Mouse (Mus musculus) G1E-ER4 (cell line): ENCODE measurements around the gene Rnf151. TPM values are rescaled to one million over a fixed set of nuclear protein-coding genes. Genes with fewer than 3 reads are reported as not detected.

Experiments
- GATA1 ChIP-seq: IDR thresholded peaks from one replicate; pipeline ENCODE4 v1.8.0; 2012; ENCODE audit warnings: low read length, inconsistent platforms
- polyA plus RNA-seq: library from polyadenylated mRNA; stranded (reverse); fragments of >175 nt; gene quantifications from 2 replicates; pipeline ENCODE4 v1.2.3, GENCODE M21; 2012

Rnf151 gene
- 0.14 and 0.36 TPM in 2 replicates for polyA plus RNA-seq

DNA sequence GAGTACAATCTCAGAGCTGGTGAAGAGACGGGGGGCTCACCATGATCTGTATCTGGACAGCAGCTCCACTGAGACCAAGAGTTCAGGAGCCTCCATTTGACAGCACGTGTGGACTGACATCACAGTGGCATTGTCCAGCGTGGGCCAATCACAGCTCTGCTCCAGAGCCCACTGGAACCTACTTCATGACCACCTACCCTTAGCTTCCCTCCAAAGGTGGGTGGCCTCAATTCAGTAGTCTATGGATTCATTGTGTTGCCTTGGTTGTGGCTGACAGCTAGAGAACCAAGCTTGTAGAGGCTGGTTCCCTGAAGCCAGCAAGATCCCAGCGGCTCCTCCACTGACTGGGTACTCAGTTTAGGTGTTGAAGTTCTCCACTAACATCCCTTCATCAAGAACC, at the start of gene Rnf151, which contains the start of gene Rps2:
Rnf151 (minus strand) TSS at position 121 of the 400 bp plus-strand sequence.
Rps2 (plus strand) TSS at position 174 of the 400 bp plus-strand sequence.
- TF ChIP-seq GATA1, result no peak

DNA sequence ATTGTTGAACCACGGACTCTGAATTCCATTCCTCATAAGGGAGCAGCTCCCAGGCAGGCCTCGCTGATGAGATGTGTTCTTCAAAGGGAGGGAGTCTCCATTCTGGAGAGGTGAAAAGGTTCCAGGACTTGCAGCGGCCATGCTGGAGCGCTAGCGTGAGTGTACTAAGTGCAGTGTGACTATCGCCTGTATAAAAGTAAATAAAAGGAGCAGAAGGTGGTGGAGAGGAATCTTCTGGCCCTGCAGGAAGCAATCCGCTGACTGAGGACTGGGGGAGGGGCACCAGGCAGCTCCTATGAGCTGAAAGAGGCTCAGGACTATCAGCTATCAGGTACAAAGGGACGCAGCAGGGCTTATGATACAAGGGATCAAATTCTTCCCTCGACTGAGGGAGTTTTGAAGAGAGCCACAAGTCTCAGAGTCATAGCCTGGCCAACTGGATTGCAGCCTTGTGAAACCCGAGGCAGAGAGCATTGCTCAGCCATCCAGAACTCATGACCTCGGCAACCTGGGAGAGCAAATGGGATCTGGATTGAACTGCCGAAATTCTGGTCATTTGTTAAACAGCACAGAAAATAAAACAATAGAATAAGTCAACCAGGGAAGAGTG, 48.5 kb upstream of the Rnf151 start:
- no peak for TF ChIP-seq GATA1

DNA sequence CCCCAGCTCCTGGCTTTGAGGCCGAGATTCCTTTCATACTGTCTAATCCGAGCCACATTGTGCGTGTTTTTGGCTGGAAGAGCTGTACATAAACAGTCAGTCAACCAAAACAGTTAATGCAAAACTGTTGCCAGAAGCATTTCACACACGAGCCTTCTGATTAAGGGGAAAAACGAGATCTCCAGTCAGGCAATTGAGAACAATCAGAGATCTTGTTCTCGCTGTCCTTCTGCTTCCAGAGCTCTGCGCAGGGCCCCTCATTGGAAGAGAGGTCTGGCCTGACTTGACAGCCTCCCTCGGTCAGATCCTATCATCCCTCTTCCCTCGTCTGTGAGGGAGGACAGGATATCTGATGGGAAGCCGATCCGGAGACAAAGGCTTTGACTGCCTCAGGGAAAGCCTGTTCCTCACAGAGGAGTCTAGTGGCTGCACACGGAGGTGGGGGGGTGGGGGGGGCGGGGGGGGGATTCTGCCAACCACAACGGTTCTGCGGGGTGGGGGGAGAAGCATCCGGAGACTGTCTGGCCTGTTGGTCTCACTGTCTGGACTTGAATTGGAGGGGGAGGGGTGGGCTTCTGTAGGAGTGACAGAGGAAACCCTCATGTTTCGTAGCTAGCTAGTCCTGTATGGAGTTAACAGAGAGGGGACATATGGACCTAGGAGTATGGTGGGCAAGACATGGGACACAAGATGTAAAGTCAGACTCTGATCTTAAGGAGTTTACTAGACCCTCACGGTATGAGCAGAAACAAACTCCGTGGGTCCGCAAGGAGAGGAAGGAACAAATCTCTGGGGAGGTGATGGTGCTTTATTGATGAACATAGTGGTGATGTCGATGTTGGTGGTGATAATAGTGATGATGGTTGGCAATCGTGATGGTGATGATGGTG, 47.4 kb upstream of the Rnf151 start:
- TF ChIP-seq GATA1, result no peak

DNA sequence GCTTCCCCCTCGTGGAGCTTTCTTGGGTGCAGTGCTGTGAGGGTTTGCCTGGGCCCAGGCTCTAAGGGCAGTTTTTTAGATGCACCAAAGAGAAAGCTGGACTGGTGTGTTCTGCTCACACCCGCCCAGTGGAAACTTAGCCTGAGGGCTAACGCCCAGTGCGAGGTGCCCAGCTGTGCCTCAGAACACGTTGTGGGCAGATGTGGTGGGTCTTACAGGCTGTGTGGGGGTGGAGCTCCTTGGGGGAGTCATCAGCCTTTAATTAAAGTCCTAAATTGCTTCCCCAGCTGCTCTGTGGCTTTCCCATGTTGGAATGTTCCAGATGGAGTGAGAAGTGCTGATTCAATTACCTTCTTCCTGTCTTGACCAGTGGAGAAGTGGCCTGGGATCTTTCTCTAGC, 43.3 kb upstream of the Rnf151 start:
- no peak for TF ChIP-seq GATA1

DNA sequence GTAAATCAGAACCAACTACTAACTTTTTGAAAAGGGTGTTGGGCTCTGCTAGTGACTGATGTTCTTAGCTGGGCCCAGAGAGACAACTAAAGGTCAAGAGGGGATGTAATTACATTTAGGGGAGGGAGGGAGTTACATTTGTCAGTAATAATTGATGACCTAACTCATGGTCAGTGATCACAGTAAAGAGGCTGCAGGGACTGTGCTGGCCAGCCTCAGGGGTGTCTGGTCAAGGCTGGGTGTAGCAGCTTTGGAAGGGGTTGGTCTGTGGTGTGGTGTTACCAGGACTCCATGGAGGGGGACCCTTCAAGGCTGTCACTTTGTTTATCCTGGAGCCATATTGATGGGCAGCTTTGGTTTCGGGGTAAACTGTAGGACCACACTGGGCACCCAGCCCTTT, 39.5 kb upstream of the Rnf151 start:
- no peak for TF ChIP-seq GATA1

DNA sequence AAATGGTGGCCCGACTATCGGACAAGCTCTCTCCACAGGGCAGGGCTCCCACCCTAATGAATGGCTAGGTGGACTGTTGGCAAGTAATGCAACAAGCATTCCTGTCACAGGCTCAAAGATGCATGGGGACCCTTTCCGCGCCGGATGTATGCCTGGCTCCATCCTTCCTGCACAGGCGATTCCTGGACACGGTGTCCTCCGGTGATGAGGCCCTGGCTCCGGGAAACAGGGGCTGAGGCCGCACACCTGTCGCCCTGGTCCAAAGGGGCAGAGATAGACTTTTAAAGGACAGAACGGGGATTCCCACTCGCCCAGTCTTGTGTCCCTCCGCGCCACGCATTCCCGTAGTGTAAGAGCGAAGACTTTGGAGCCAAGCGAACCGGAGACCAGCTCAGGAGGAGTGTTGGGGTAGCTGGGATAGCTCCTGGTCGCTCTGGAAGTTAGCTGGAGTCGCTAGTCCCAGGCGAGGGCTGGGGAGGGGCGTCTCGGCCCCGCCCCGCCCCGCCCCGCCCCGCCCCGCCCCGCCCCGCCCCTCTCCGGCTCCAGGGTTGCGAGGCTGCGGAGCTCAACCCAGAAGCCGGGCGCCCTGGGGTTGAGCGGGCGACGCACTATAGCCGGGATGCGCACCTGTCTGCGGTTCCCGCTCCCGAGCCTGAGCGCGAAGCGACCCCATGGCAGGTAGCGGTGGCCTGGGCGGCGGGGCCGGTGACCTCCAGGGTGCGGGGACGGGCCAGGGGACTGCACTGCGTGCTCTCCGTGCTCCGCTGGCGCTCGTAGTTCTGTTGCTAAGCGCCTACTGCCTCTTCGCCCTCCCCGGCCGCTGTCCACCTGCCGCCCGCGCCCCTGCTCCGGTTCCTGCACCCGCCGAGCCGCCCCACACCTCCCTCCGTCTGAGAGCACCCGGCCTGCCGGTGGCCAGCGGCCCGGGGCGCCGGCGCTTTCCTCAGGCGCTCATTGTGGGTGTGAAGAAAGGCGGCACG, 34.8 kb upstream of the Rnf151 start, which contains the start of gene Hs3st6:
Hs3st6 (plus strand) TSS at position 574 of the 980 bp plus-strand sequence.
- TF ChIP-seq GATA1, result no peak

DNA sequence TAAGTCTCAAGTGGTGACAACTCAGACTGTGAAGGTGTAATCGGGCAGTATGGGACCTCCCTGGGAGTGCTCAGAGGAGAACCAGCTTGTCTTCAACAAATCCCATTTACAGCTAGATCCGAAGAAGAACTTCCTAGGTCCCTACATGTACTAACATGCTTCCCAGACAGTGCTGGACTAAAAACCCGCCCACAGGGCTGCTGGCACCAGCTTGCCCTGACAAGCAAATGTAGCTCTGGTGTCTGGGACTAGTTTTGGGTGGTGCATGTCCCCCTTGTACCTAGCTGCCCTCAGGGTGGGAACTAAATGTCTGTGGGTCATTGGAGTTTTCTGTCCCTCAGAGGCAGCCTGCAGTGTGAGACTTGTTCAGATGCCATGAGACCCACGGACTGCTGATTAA, 33.7 kb upstream of the Rnf151 start:
- no peak for TF ChIP-seq GATA1

DNA sequence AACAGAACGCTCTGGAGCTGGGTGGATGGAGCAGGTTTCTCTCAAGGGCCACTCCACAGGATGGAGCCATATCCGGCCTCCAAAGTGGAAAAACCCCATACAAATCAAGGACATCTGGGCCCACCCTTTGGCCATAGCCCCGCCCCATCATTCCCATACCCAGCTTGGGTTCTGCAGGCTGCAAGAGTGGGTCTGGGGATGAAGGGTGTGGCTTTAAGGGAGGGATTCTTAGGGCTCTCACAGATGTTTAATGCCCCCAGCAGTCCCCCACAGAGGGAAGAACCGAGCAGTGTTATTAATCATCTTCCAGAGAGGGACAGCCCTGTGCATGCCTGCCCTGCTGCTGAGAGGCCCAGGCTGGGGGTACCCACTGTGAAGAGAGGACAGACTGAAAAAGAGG, 29.1 kb upstream of the Rnf151 start:
- no peak for TF ChIP-seq GATA1

DNA sequence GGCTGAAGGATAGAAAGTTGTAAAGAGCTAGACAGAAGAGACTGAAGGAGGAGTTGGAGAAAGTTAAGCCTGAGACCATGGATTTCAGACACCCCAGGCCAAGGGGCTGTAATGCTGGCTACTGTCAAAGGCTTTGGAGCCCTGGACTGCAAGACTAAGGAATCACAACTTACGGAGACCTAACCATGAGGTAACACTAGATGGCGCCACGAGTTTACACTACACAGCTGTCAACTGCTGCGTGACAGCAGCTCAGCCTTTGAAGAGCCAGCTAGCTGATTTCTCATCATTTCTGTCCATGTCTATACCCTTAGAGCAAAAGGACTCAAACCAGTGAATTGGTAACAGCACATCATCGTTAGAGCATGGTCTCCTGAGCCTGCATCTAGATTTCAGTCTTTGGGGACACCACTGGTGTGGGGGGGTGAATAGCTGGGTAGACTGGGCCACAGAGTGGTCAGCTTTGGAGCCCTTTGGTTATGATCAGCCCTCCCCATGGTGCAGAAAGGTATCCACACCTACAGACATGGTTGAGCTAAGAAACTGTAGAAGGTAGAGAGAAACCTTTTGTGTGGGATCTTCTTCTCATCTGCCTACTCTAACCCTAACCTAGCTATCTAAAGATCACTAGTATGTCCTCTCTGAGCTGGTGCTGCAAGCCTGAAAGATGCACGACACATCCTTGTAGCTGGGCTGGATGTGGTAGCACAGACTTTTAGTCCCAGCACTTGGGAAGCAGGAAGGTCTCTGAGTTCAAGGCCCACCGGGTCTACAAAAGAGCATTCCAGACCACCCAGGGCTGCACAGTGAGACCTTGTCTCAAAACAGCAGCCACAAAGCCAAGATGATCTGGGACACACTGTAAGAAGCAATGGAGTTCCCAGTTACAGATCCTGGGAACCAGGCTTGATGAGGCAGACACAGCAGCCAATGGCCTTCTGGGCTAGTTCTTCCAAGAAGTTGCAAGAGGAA, 27.9 kb upstream of the Rnf151 start:
- TF ChIP-seq GATA1, result no peak

DNA sequence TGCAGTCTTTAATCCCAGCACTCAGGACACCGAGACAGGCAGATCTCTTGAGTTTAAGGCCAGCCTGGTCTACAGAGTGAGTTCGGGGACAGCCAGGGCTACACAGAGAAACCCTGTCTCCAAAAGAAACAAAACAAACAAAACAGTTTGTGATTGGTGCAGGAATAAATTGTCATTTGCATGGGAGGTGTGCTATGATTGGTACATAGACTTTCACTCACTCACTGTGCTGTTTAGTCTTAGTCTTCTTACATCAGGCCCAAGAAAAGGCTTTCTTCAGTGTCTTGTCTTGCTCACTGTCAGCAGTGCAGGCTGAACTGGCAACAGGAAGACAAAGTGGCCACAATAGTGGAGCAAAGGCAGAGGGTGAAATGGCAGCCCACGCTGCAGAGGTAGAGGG, 26.5 kb upstream of the Rnf151 start:
- no peak for TF ChIP-seq GATA1

DNA sequence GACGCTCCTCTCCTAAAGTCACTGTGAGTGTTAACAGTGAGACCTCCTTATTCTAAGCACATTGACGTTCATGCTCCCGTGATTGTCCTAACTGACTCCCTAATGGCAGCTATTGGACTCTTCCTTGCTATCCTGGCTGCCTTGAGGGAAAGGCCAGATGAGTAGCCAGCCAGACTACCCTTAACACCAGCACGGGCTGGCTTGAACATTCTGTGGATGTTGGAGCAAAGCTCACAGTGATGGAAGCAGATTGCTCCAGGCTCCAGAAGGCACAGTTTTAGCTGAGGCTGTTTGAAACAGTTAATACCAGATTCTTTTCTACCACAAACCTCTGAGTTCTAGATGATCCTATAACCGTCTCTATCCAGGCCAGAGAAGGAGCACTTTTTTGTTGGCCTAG, 26.0 kb upstream of the Rnf151 start:
- TF ChIP-seq GATA1, result no peak

DNA sequence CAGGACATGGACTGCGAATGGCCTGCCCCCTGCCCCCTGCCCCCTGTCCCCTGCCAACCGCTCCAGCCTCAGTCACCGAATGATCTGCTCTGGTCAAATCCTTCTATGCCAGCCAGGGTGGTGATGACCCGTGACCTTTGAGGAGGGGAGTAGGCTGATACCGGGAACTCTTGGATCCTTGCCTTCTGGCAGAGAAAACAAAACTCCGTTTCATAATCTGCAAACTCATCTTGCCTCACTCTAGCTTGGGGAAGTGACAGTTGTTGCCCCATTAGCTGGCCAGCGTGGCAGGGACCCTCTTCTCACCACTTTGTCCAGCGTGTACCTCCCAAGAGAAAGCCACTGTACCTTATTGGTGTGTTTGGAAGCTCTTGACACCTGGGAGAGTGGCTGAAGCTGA, 24.4 kb upstream of the Rnf151 start:
- TF ChIP-seq GATA1, result no peak

DNA sequence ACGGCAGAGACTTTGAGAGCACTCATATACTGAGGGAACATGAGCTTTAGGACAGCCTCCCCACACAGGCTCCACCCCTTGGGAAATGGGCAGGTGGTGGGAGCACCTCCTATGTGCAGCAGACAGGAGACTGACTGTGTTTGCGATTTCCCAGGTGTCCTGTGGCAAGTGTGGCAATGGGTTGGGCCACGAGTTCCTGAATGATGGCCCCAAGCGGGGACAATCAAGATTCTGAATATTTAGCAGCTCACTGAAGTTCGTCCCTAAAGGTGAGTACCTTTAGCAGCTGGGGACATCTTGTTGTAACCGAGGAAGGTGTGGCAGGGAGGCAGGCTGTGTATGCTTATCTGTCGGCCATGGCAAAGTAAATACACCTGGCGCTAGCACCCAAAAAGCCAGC, 22.1 kb upstream of the Rnf151 start:
- no peak for TF ChIP-seq GATA1

DNA sequence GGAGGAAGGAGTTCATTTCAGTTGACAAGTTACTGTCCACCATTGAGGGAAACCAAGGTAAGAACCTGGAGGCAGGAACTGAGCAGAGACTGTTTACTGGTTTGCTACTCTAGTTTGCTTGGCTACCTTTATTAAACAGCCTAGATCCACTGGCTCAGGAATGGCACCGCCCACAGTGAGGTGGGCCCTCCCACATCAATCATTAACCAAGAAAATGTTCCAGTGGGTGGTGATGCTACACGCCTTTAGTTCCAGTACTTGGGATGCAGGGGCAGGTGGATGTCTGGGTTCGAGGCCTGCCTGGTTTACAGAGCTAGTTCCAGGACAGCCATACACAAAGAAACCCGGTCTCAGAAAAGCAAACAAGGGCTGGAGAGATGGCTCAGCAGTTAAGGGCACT, 20.4 kb upstream of the Rnf151 start:
- no peak for TF ChIP-seq GATA1
